Mouse (Mus musculus) E14TG2a.4 (cell line): ENCODE results near the gene Arhgap15.

Experiments
- CTCF ChIP-seq: conservative IDR thresholded peaks from 2 replicates; pipeline ENCODE4 v1.5.1; 2014; ENCODE audit warnings: low read length
- POU5F1 ChIP-seq: IDR thresholded peaks from 2 replicates; pipeline ENCODE4 v1.6.1; 2014; ENCODE audit warnings: low read length, borderline replicate concordance

GRCm38 (mm10) chr2:44142611-44143010 is 394.0 kb downstream of the Arhgap15 start:
- TF ChIP-seq CTCF, result no peak
- TF ChIP-seq POU5F1, result no peak
